Mouse (Mus musculus): ENCODE data around the gene Pbx1. TPM values are rescaled to one million over a fixed set of nuclear protein-coding genes. Genes with fewer than 3 reads are reported as not detected.

The Pbx1 gene
- total and polyA plus RNA-seq, 2 experiments from 2014 or later: 17.1 to 31.3 TPM

DNA sequence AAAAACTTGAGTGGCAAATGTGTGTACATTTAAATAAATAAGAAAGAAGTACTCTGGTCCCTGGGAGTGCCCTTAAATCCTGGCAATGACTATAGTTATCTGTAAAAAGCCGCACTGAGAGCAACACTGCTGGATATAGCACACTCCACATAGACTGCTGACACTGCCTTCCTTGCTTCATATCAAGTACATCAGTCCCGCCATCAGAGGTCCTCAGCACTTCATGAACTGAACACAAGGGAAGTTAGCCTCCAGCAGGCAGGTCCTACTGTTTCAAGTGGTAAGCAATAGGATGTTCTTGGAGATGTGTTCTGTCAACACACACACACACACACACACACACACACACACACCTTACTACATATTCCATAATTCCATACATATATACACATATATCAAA is 339.0 kb downstream of the Pbx1 start:
- no peak overlapping the region for H3K4me3 ChIP-seq (ENCODE audit: low read depth, low read length)
- no peaks in the 10 kb centered on the region for H3K27me3 ChIP-seq (ENCODE audit: control insufficient read depth, insufficient read depth, low read length)
- no peak overlapping the region for H3K9ac ChIP-seq (replicated peaks; ENCODE audit: low read depth, low read length)
- H3K4me1 ChIP-seq (ENCODE audit: control insufficient read depth, insufficient read depth): no peaks in the 10 kb centered on the region
- no peaks in the 10 kb centered on the region for H3K9me3 ChIP-seq (replicated peaks; ENCODE audit: control insufficient read depth, low read length)
- peak; percentile 62 for TF ChIP-seq CTCF (IDR thresholded peaks at IDR 0.05; ENCODE audit: low read depth)
- no peak for TF ChIP-seq EP300 (IDR thresholded peaks at IDR 0.05; ENCODE audit: low read depth)
- no peak overlapping the region for H3K4me2 ChIP-seq (ENCODE audit: low read depth, low read length)
- peak; percentile 58; the same call in 1 of the 2 replicates for ATAC-seq (ENCODE audit: insufficient read depth, low read depth)
- peak; percentile 31 for DNase-seq (ENCODE audit: low spot score)
- no peak overlapping the region for H3K27ac ChIP-seq (ENCODE audit: low read depth)
- H3K36me3 ChIP-seq (replicated peaks; ENCODE audit: control insufficient read depth, insufficient read depth, low read length): no peaks in the 10 kb centered on the region
- 38% methylated on average over 2 of the region's 2 CpGs for WGBS

- H3K36me3 ChIP-seq (replicated peaks; ENCODE audit: control insufficient read depth, insufficient read depth, low read length): no peaks in the 10 kb centered on the region
- H3K4me2 ChIP-seq (ENCODE audit: low read depth, low read length): no peak overlapping the region
- no peak overlapping the region for H3K9ac ChIP-seq (replicated peaks; ENCODE audit: low read depth, low read length)
- no peak for TF ChIP-seq CTCF (IDR thresholded peaks at IDR 0.05; ENCODE audit: low read depth)
- TF ChIP-seq EP300 (IDR thresholded peaks at IDR 0.05; ENCODE audit: low read depth): no peak
- H3K4me3 ChIP-seq (ENCODE audit: low read depth, low read length): no peak overlapping the region
- ATAC-seq (ENCODE audit: insufficient read depth, low read depth) (no peak), DNase-seq (ENCODE audit: low spot score) (no peak)
- WGBS: 57% methylated on average over 4 of the region's 4 CpGs
- no peaks in the 10 kb centered on the region for H3K9me3 ChIP-seq (replicated peaks; ENCODE audit: control insufficient read depth, low read length)
- no peaks in the 10 kb centered on the region for H3K4me1 ChIP-seq (ENCODE audit: control insufficient read depth, insufficient read depth)
- no peaks in the 10 kb centered on the region for H3K27me3 ChIP-seq (ENCODE audit: control insufficient read depth, insufficient read depth, low read length)
- no peak overlapping the region for H3K27ac ChIP-seq (ENCODE audit: low read depth)
Measured at GRCm38 (mm10) chr1:168091627-168092026, 340.4 kb downstream of the Pbx1 start.

DNA sequence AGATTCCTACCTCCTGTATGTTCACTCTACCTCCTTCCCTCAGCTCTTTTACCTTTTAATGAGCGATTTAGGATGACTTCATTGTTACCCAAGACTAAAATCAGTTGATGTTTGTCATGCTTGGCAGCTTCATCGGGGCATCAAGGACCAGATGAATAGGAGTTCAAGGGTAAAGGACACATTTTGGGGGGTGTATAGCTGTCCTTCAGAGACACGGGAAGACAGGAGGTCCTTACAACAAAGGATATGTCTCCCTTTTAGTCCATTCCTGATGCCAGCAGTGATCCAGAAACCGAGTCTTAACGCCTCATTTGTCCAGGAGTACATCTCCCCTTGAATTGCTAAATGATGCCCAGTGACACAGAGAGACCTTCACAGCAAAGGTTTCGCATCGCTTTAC is 343.4 kb downstream of the Pbx1 start:
- ATAC-seq (ENCODE audit: insufficient read depth, low read depth): no peak
- Histone ChIP-seq H3K36me3 (replicated peaks; ENCODE audit: control insufficient read depth, insufficient read depth, low read length) (no peaks in the 10 kb centered on the region), H3K9ac (replicated peaks; ENCODE audit: low read depth, low read length) (no peak overlapping the region), H3K4me2 (ENCODE audit: low read depth, low read length) (no peak overlapping the region), H3K4me1 (ENCODE audit: control insufficient read depth, insufficient read depth) (no peaks in the 10 kb centered on the region), H3K27ac (ENCODE audit: low read depth) (no peak overlapping the region), H3K4me3 (ENCODE audit: low read depth, low read length) (no peak overlapping the region), H3K9me3 (replicated peaks; ENCODE audit: control insufficient read depth, low read length) (no peaks in the 10 kb centered on the region), H3K27me3 (ENCODE audit: control insufficient read depth, insufficient read depth, low read length) (no peaks in the 10 kb centered on the region)
- WGBS: 79% methylated on average over 7 of the region's 7 CpGs
- DNase-seq (ENCODE audit: low spot score): no peak
- no peak for TF ChIP-seq CTCF (IDR thresholded peaks at IDR 0.05; ENCODE audit: low read depth)
- no peak for TF ChIP-seq EP300 (IDR thresholded peaks at IDR 0.05; ENCODE audit: low read depth)

- WGBS: 82% methylated on average over 6 of the region's 6 CpGs
- ATAC-seq (ENCODE audit: insufficient read depth, low read depth): no peak
Measured at GRCm38 (mm10) chr1:168079394-168079767, 352.7 kb downstream of the Pbx1 start.

DNA sequence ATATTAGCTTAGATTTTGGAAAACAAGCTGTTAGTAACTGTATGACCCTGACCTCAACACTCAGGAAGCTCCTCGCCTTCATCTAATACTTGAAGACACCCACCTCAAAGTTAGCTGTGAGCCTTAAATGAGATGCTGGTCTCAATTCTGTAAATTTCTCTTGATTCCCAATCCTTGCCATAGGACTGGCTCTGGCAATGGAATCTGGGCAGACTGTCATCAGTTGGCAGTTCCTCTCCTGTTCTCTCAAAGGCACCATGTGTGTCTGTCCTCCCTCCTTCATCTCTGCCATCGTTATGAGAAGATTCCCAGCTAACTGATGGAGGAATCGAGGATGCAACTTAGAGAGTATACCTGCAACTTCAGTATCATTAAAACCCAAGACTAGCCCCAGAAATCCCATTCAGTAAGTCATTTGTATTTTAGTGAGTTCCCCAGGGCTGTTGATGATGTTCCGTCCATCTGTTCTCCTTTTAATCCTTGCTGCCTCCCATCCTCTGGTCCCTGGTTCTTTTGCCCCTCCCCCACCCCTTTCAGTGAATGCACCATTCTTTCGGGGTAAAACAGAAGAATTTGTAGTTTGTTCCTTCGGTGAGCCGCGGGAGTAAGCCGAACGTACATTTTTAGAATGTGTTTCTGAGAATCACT is 353.2 kb downstream of the Pbx1 start:
- H3K36me3 ChIP-seq (replicated peaks; ENCODE audit: control insufficient read depth, insufficient read depth, low read length): no peaks in the 10 kb centered on the region
- H3K27me3 ChIP-seq (ENCODE audit: control insufficient read depth, insufficient read depth, low read length): no peaks in the 10 kb centered on the region
- TF ChIP-seq CTCF (IDR thresholded peaks at IDR 0.05; ENCODE audit: low read depth) (no peak), EP300 (IDR thresholded peaks at IDR 0.05; ENCODE audit: low read depth) (no peak)
- no peak for DNase-seq (ENCODE audit: low spot score)
- H3K27ac ChIP-seq (ENCODE audit: low read depth): no peak overlapping the region
- H3K9me3 ChIP-seq (replicated peaks; ENCODE audit: control insufficient read depth, low read length): no peaks in the 10 kb centered on the region
- no peak overlapping the region for H3K4me3 ChIP-seq (ENCODE audit: low read depth, low read length)
- H3K9ac ChIP-seq (replicated peaks; ENCODE audit: low read depth, low read length): no peak overlapping the region
- ATAC-seq (ENCODE audit: insufficient read depth, low read depth): no peak
- H3K4me2 ChIP-seq (ENCODE audit: low read depth, low read length): no peak overlapping the region
- no peaks in the 10 kb centered on the region for H3K4me1 ChIP-seq (ENCODE audit: control insufficient read depth, insufficient read depth)
- WGBS: 87% methylated on average over 10 of the region's 10 CpGs

More at GRCm38 (mm10) chr1:168079394-168079767, 352.7 kb downstream of the Pbx1 start:
- H3K9ac ChIP-seq (replicated peaks; ENCODE audit: low read depth, low read length): no peak overlapping the region
- H3K4me2 ChIP-seq (ENCODE audit: low read depth, low read length): no peak overlapping the region
- no peak overlapping the region for H3K4me3 ChIP-seq (ENCODE audit: low read depth, low read length)
- H3K36me3 ChIP-seq (replicated peaks; ENCODE audit: control insufficient read depth, insufficient read depth, low read length): no peaks in the 10 kb centered on the region
- DNase-seq (ENCODE audit: low spot score): no peak
- no peak overlapping the region for H3K27ac ChIP-seq (ENCODE audit: low read depth)
- TF ChIP-seq EP300 (IDR thresholded peaks at IDR 0.05; ENCODE audit: low read depth) (no peak), CTCF (IDR thresholded peaks at IDR 0.05; ENCODE audit: low read depth) (no peak)
- H3K27me3 ChIP-seq (ENCODE audit: control insufficient read depth, insufficient read depth, low read length): no peaks in the 10 kb centered on the region
- H3K4me1 ChIP-seq (ENCODE audit: control insufficient read depth, insufficient read depth): no peaks in the 10 kb centered on the region
- no peaks in the 10 kb centered on the region for H3K9me3 ChIP-seq (replicated peaks; ENCODE audit: control insufficient read depth, low read length)

DNA sequence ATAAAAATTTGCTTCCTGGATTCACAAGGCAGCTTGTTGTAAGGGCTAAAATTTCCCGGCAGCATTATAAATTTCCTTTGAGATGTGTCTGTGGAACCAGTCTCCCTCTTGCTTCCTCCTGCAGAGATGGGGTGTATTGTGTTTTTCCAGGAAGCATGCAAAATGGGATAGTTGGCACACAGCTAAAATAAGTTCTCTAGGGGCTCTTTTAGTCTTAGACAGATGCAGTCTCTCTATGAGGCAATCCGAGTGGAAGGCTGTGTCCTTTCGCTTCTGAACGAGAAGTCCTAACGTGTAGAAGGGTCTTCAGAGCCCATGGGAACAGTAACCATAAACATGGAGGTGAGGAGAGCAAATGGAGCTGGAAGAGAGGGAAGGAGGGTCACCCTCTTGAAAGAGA is 360.1 kb downstream of the Pbx1 start:
- TF ChIP-seq CTCF (IDR thresholded peaks at IDR 0.05; ENCODE audit: low read depth) (no peak), EP300 (IDR thresholded peaks at IDR 0.05; ENCODE audit: low read depth) (no peak)
- H3K36me3 ChIP-seq (replicated peaks; ENCODE audit: control insufficient read depth, insufficient read depth, low read length): no peaks in the 10 kb centered on the region
- H3K9ac ChIP-seq (replicated peaks; ENCODE audit: low read depth, low read length): no peak overlapping the region
- H3K9me3 ChIP-seq (replicated peaks; ENCODE audit: control insufficient read depth, low read length): no peaks in the 10 kb centered on the region
- no peak overlapping the region for H3K4me3 ChIP-seq (ENCODE audit: low read depth, low read length)
- no peaks in the 10 kb centered on the region for H3K4me1 ChIP-seq (ENCODE audit: control insufficient read depth, insufficient read depth)
- H3K4me2 ChIP-seq (ENCODE audit: low read depth, low read length): no peak overlapping the region
- H3K27ac ChIP-seq (ENCODE audit: low read depth): no peak overlapping the region
- H3K27me3 ChIP-seq (ENCODE audit: control insufficient read depth, insufficient read depth, low read length): no peaks in the 10 kb centered on the region
- 68% methylated on average over 5 of the region's 5 CpGs for WGBS
- DNase-seq (ENCODE audit: low spot score) (no peak), ATAC-seq (ENCODE audit: insufficient read depth, low read depth) (no peak)
